Mouse (Mus musculus) effector memory CD4-positive, alpha-beta T cell, adult 5 months (primary cell): ENCODE data around the gene Pcmt1. TPM values are rescaled to one million over a fixed set of nuclear protein-coding genes. Genes with fewer than 3 reads are reported as not detected.

Experiments
- polyA plus RNA-seq: library from polyadenylated mRNA; unstranded; fragments of 100-300 nt; shearing (Covaris generic); gene quantifications from one replicate; pipeline ENCODE4 v1.2.1, GENCODE M21; 2017

Gene Pcmt1
- 89.7 TPM for polyA plus RNA-seq

DNA sequence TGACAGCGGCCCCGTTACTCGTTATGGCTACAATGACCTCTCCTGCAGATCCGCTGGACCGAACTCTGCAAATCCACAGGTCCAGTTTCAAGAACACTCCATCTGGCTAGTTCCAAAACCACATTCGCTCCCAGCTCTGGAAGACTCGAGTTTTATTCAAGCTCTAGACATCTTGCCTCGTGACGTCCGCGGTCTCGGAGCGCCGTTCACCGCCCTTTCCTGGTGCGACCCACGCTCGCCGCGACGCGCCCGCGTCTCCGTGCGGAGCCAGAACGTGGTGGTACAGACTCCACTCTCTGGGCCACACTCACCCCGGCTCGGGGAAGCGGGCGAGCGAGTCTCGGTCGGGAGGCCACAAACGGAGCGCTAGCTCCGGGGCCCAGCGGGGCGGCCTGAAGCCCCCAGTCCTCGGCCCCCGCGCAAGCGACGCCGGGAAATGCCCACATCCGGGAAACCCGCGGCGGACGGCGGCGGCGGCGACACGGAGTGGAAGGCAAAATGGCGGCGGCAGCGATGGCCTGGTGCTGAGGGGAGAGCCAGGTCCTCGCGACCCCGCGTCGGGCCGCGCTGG, at the start of gene Pcmt1, which contains the start of gene Lats1:
Gene Pcmt1, minus strand, starts transcription at position 406 of the 571 bp plus-strand sequence.
Gene Lats1, plus strand, starts transcription at position 484 of the 571 bp plus-strand sequence.

GRCm38 (mm10) chr10:7725751-7726500, 45.0 kb upstream of the Pcmt1 start, which contains the start of gene Katna1:
Gene Katna1, plus strand, starts transcription at chr10:7726000.

GRCm38 (mm10) chr10:7667342-7667802, 13.6 kb downstream of the Pcmt1 start, which contains the start of gene Nup43:
Gene Nup43, plus strand, starts transcription at chr10:7667503.

GRCm38 (mm10) chr10:7589592-7590233, 91.2 kb downstream of the Pcmt1 start, which contains the start of gene Lrp11:
Gene Lrp11, plus strand, starts transcription at chr10:7589800.

Other genes starting within 250 kb of the Pcmt1 start
- gene Ulbp1, start 207.5 kb downstream of the Pcmt1 start, polyA plus RNA-seq, result 6.1 TPM
- 2.2 TPM for gene Lrp11, start 91.3 kb downstream of the Pcmt1 start, polyA plus RNA-seq
- gene Nup43, start 13.6 kb downstream of the Pcmt1 start, polyA plus RNA-seq, result 11.4 TPM
- 18.5 TPM for gene Lats1, start 78 bp upstream of the Pcmt1 start, polyA plus RNA-seq
- 106 TPM for gene Katna1, start 44.9 kb upstream of the Pcmt1 start, polyA plus RNA-seq
- 73.5 TPM for gene Ginm1, start 111.7 kb upstream of the Pcmt1 start, polyA plus RNA-seq
- gene Ppil4, start 111.8 kb upstream of the Pcmt1 start, polyA plus RNA-seq, result 94.2 TPM
- 30.4 TPM for gene Zc3h12d, start 151.3 kb upstream of the Pcmt1 start, polyA plus RNA-seq